Mouse (Mus musculus): ENCODE data around the gene Abhd18.

Gene Abhd18

DNA sequence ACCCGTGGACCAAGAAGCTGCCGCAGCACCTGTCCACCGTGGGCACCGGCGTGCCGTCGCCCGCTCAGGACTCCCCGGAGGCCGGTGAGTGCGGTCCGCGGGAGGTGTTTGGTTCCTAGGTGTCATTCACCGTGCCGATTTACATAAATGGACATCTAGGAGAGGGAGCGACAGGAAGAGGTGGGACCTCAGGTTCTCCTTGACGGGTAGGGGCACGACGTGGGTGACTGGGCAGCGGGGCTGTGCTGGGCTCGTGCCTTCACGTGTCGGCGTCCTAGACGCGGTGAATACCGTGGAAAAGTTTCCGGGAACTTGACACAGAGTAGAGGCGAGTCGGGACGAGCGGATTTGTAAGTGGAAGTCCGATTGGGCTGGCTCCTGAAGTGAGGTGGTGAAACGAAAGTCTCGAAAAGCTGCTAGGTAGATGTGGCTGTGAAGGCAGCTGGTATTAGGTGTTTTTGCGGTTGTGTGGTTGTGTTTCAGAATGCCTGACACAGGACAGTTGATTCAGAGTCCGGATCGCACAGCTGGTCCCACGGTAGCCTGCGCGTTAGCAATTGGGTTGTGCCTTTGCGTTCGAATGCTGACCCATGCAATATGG is 103.9 kb downstream of the Abhd18 start:
- no peak for DNase-seq

DNA sequence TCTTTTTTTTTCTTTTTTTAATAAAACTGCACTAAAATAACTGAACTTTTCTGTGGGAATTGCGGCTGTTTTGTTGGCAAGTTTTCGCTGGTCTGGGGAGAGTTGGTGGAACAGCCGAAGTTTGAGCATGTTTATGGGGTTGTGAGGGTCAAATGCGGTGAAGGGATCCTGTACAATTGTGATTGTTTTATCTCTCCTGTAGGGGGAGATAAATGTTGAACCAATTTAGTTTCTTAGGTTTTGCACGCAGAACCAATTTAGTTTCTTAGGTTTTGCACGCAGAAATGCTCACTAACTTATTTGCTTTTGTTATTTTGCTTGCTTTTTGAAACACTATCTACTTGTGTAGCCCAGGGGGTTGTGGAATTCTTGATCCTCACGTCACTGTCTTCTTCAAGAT is 104.6 kb downstream of the Abhd18 start:
- DNase-seq, result peak; percentile 26

DNA sequence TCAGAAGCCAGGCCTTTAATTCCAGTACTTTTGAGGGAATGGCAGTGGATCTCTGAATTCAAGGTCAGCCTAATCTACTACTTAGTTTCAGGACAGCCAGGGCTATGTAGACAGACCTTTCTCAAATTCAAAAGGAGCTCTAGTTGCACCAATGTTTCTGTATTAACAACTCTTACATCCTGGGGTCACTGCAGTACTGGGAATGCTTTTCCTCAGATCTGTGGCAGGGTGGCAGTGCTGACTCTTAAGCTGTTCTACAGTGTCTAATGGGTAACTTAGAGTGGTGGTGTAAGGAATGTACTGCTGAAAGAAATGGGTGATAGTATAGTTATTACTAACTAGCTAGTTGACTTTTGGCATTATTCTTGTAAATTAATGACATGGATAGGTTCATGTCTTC is 105.8 kb downstream of the Abhd18 start:
- DNase-seq, result no peak

DNA sequence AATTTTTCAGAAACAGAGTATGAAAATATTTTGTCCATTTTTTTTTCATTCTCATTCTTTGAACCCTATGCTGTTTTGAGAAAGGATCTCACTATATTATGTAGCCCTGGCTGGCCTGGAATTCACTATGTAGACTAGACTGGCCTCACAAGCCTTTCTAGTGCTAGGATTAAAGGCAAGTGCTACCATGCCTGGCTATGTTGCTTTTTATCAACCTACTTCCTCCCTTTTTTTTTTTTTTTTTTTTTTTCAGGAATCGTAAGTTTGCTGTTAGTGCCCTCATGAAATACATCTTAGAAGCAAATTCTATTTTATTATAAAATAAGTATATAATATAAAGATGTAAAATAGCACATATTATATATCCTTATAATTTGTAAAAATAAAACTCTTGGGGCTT is 108.0 kb downstream of the Abhd18 start:
- DNase-seq, result no peak

DNA sequence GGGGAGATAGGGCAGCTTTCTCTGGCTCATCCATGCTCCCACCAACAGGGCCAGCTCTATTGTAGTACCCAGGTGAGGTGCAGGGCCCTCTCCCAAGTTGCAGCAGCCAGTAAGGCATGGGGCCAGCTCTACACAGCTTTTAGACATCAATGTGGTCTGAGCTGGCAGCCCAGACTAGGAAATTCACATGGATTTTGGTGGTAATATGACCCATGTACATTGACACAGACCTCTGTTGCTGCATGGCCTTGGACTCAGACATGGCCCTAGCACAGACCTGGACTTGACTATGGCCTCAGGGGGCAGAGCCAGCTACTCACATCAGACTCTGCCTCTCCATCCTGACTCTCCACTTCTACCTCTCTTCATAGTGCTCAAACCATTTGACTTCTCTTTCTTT is 112.1 kb downstream of the Abhd18 start:
- no peak for DNase-seq

DNA sequence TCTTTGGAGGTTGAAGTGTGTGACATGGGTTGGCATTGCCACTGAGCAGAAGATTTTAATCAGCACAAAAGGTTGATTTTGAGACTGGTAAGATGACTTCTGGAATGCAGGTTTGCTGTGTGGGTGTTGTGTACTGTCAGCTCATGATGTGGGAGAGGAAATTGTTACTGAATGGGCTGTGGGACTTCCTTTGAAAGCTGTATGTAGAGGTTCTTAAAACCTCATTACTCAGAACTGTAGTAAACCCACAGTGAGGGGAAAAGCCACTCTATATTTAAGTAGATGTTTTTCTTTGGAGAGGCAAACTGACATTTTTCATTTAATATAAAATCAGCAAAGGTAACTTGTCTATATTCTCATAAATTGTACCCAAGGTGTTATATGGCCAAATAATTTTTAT is 134.0 kb downstream of the Abhd18 start:
- no peak for DNase-seq

DNA sequence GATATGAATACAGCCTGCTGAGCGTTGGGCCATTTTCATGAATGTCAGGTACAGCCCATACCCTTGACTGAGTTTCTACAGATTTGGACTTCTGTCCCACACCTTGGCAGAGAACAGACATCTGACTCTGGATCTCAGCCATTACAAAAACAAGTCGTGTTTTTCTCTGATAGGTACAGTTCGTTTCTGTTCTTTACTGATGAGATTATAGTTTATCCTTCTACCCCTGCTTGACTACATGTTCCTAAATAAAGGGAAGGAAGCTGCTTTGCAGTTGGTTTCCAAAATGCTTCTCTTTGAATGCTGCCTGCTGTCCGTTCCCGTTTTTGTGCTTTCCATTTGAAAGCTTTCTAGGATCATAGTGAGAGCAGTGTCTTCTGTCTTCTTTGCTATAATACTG is 140.8 kb downstream of the Abhd18 start:
- no peak for DNase-seq

Measured in thymus, postnatal 14 days (tissue).